ENCODE assay signal across 8 mouse cellular contexts in the genomic region with DNA sequence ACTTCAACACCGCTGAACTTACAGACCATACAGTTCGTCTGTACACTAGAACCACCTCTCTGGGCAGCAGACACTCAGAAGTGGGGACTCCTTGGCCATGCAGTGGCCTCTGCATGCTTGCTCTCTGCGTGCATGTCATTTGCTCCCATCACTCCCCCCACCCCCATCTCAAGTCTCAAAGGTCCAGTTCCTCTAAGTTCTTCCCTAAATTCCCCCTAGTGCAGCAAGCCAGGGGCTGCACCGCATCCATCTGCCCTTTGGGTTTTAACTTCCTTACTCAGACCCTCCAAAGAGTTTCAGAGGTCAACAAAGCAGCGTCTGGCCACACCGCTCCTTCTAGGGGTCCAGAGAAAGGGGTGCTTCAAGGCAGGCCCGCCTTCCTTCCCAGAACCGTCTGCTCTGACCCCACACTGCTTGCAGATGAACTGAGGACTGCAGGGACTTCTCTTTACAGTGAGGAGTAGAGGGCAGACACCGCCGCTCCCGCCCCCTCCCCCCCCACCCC. TPM values are rescaled to one million over a fixed set of nuclear protein-coding genes. Genes with fewer than 3 reads are reported as not detected.
DNase-seq lines count a peak whose midpoint lies in the region; ATAC-seq and TF ChIP-seq lines count a peak whose summit lies in the region.

No protein-coding gene starts in this region.

- peak; percentile 67 to 71 for DNase-seq in heart, adult 2 months
- no peak for DNase-seq in heart, postnatal 25 days (ENCODE audit: low spot score)
- DNase-seq in MEL-GATA-1-ER (ENCODE audit: extremely low read depth, low read depth), result peak; percentile 74
- no peak for DNase-seq in heart, postnatal 0 days (ENCODE audit: low spot score)
- peak; percentile 44 for DNase-seq in yolk sac, embryonic 10.5 days (ENCODE audit: low spot score)
- DNase-seq in right cerebral cortex, postnatal 14 days, result no peak

- TF ChIP-seq CTCF in heart, adult 2 months (IDR thresholded peaks at IDR 0.05), result no peak
- no peak for TF ChIP-seq CTCF in heart, postnatal 0 days (IDR thresholded peaks at IDR 0.05; ENCODE audit: low read depth)

- H3K4me1 ChIP-seq in heart, adult 2 months (ENCODE audit: control insufficient read depth, insufficient read depth, low read length), result peaks cover 50% of the 10 kb centered on the region
- peaks cover 55% of the 10 kb centered on the region for H3K4me1 ChIP-seq in heart, postnatal 0 days (ENCODE audit: control insufficient read depth, insufficient read depth)
- peaks cover 61% of the 10 kb centered on the region for H3K4me1 ChIP-seq in liver, embryonic 16.5 days (ENCODE audit: control insufficient read depth, low read depth, low read length)

- H3K79me2 ChIP-seq in heart, adult 2 months (replicated peaks; ENCODE audit: control insufficient read depth, insufficient read depth, low read length), result peaks cover 4% of the 10 kb centered on the region; the same call in 1 of the 2 replicates

- TF ChIP-seq EP300 in heart, adult 2 months (IDR thresholded peaks at IDR 0.05; ENCODE audit: insufficient read depth, low read depth, low read length), result no peak
- TF ChIP-seq EP300 in heart, postnatal 0 days (IDR thresholded peaks at IDR 0.05; ENCODE audit: low read depth), result no peak

- H3K27ac ChIP-seq in heart, adult 2 months, result peak overlapping the region; percentile 96
- peak overlapping the region; percentile 99 for H3K27ac ChIP-seq in heart, postnatal 0 days (ENCODE audit: low read depth)
- H3K27ac ChIP-seq in liver, embryonic 16.5 days (ENCODE audit: low read length), result peak overlapping the region; percentile 98

- WGBS in heart, adult 2 months, result 7% methylated on average over 11 of the region's 11 CpGs
- WGBS in heart, postnatal 0 days, result 7% methylated on average over 10 of the region's 11 CpGs
- WGBS in liver, embryonic 16.5 days (ENCODE audit: insufficient replicate concordance), result 8% methylated on average over 11 of the region's 11 CpGs

- H3K36me3 ChIP-seq in heart, adult 2 months (ENCODE audit: control insufficient read depth, insufficient read depth, low read length), result peaks cover 22% of the 10 kb centered on the region
- peaks cover 10% of the 10 kb centered on the region for H3K36me3 ChIP-seq in heart, postnatal 0 days (replicated peaks; ENCODE audit: control insufficient read depth, insufficient read depth, low read length)
- H3K36me3 ChIP-seq in liver, embryonic 16.5 days (ENCODE audit: control insufficient read depth, insufficient read depth), result 0 out of 2 replicates have a peak, but pooled peaks cover 2% of the 10 kb centered on the region

- peak overlapping the region; percentile 79 for H3K9ac ChIP-seq in heart, adult 2 months (ENCODE audit: low read depth, low read length)
- H3K9ac ChIP-seq in heart, postnatal 0 days (replicated peaks; ENCODE audit: low read depth, low read length), result peak overlapping the region; percentile 65
- H3K9ac ChIP-seq in liver, embryonic 16.5 days (ENCODE audit: low read depth, low read length), result peak overlapping the region; percentile 77

- no peaks in the 10 kb centered on the region for H3K9me3 ChIP-seq in heart, postnatal 0 days (replicated peaks; ENCODE audit: control insufficient read depth, low read length)
- H3K9me3 ChIP-seq in liver, embryonic 16.5 days (replicated peaks; ENCODE audit: control insufficient read depth, low read length), result no peaks in the 10 kb centered on the region

- no peak for ATAC-seq in heart, postnatal 0 days (ENCODE audit: insufficient read depth, low read depth)
- no peak for ATAC-seq in liver, embryonic 16.5 days (ENCODE audit: low read depth)
- ATAC-seq in megakaryocyte-erythroid progenitor cell, adult 5-6 weeks (replicated peaks; ENCODE audit: low FRiP score, low TSS enrichment, poor library complexity, severe bottlenecking), result no peak

- H3K4me3 ChIP-seq in heart, adult 2 months, result peak overlapping the region; percentile 31; the same call in 1 of the 2 replicates
- H3K4me3 ChIP-seq in heart, postnatal 0 days (ENCODE audit: low read depth, low read length), result peak overlapping the region; percentile 30
- H3K4me3 ChIP-seq in liver, embryonic 16.5 days (ENCODE audit: low read depth, low read length), result peak overlapping the region; percentile 50

- peak; percentile 18; the same call in 1 of the 2 replicates for TF ChIP-seq POLR2A in heart, adult 2 months (IDR thresholded peaks at IDR 0.05; ENCODE audit: insufficient read depth, low read depth, low read length)

- H3K27me3 ChIP-seq in heart, adult 2 months (ENCODE audit: control insufficient read depth, insufficient read depth, low read length), result no peaks in the 10 kb centered on the region
- no peaks in the 10 kb centered on the region for H3K27me3 ChIP-seq in heart, postnatal 0 days (ENCODE audit: control insufficient read depth, insufficient read depth, low read length)
- no peaks in the 10 kb centered on the region for H3K27me3 ChIP-seq in liver, embryonic 16.5 days (ENCODE audit: control insufficient read depth, insufficient read depth, low read depth, low read length)

- intact Hi-C loops in heart, adult 2 months (cut with DNase I), result loop anchor here (2.0 kb wide), 1 partner anchor 21 kb away; no protein-coding TSS in a partner anchor
- intact Hi-C loops in heart, postnatal 25 days (cut with DNase I), result loop anchor here (1.0 kb wide), 1 partner anchor 12 kb away; no protein-coding TSS in a partner anchor

- H3K4me2 ChIP-seq in heart, postnatal 0 days (ENCODE audit: low read depth, low read length), result peak overlapping the region; percentile 61
- H3K4me2 ChIP-seq in liver, embryonic 16.5 days (ENCODE audit: low read depth, low read length), result peak overlapping the region; percentile 74

RNA-seq across cellular contexts. Expression of a gene that starts 14.0 kb away (rescaled TPM):
- total RNA-seq in heart, adult 2 months (2021), result 10 to 100 TPM; 39.2 to 51.4 TPM
- polyA plus RNA-seq in heart, adult 2 months (2012; rRNA removed), result 36.2 and 46.2 TPM in 2 replicates
- total RNA-seq in heart, postnatal 25 days (2021), result 10 to 100 TPM; 52.6 to 64.6 TPM
- 20.2 and 23.8 TPM in 2 replicates for total RNA-seq in heart, postnatal 0 days (2014; rRNA removed; ENCODE audit: low replicate concordance)
- 7.5 and 11.2 TPM in 2 replicates for polyA plus RNA-seq in heart, postnatal 0 days (2015; fragmentation: Nextera tagmentation; extraction: Ambion mirVana)
- polyA plus RNA-seq in liver, embryonic 16.5 days (2015; fragmentation: Nextera tagmentation; extraction: Ambion mirVana), result 0.74 and 0.83 TPM in 2 replicates
- 0.20 TPM in 1 of 2 replicates, not detected in the other for total RNA-seq in megakaryocyte-erythroid progenitor cell, adult 5-6 weeks (2014; fragmentation: Nextera tagmentation)
- total RNA-seq in megakaryocyte-erythroid progenitor cell, adult 5-6 weeks (2017), result not detected in 2 replicates

RNA-seq across cellular contexts. Expression of a gene that starts 15.2 kb away (rescaled TPM):
- 100 to 1,000 TPM; 134 to 139 TPM for total RNA-seq in heart, adult 2 months (2021)
- polyA plus RNA-seq in heart, adult 2 months (2012; rRNA removed), result 39.1 and 64.4 TPM in 2 replicates
- total RNA-seq in heart, postnatal 25 days (2021), result 100 to 1,000 TPM; 128 to 152 TPM
- total RNA-seq in heart, postnatal 0 days (2014; rRNA removed; ENCODE audit: low replicate concordance), result 213 and 278 TPM in 2 replicates
- polyA plus RNA-seq in heart, postnatal 0 days (2015; fragmentation: Nextera tagmentation; extraction: Ambion mirVana), result 50.1 and 51.9 TPM in 2 replicates
- 11.1 and 14.5 TPM in 2 replicates for polyA plus RNA-seq in liver, embryonic 16.5 days (2015; fragmentation: Nextera tagmentation; extraction: Ambion mirVana)
- 76.0 and 78.6 TPM in 2 replicates for total RNA-seq in megakaryocyte-erythroid progenitor cell, adult 5-6 weeks (2014; fragmentation: Nextera tagmentation)
- total RNA-seq in megakaryocyte-erythroid progenitor cell, adult 5-6 weeks (2017), result 107 and 132 TPM in 2 replicates

RNA-seq across cellular contexts. Expression of a gene that starts 49.0 kb away (rescaled TPM):
- total RNA-seq in heart, adult 2 months (2021), result 10 to 100 TPM; 71.5 to 77.7 TPM
- polyA plus RNA-seq in heart, adult 2 months (2012; rRNA removed), result 17.4 and 28.3 TPM in 2 replicates
- total RNA-seq in heart, postnatal 25 days (2021), result 10 to 100 TPM; 67.4 to 72.2 TPM
- 43.3 and 49.6 TPM in 2 replicates for total RNA-seq in heart, postnatal 0 days (2014; rRNA removed; ENCODE audit: low replicate concordance)
- polyA plus RNA-seq in heart, postnatal 0 days (2015; fragmentation: Nextera tagmentation; extraction: Ambion mirVana), result 38.5 and 40.6 TPM in 2 replicates
- 32.8 and 33.4 TPM in 2 replicates for polyA plus RNA-seq in liver, embryonic 16.5 days (2015; fragmentation: Nextera tagmentation; extraction: Ambion mirVana)
- total RNA-seq in megakaryocyte-erythroid progenitor cell, adult 5-6 weeks (2014; fragmentation: Nextera tagmentation), result 38.7 and 39.4 TPM in 2 replicates
- total RNA-seq in megakaryocyte-erythroid progenitor cell, adult 5-6 weeks (2017), result 64.8 and 65.4 TPM in 2 replicates

Comparison
In these comparisons a context has a peak if more than half of its experiments do, and no peak if none do; other contexts are left out.
1. DNase-seq: peak in heart, adult 2 months (2 of 2), MEL-GATA-1-ER (single experiment) and yolk sac, embryonic 10.5 days (single experiment); none in heart, postnatal 25 days (single experiment), heart, postnatal 0 days (single experiment) and right cerebral cortex, postnatal 14 days (single experiment).
2. RNA of a gene that starts 14.0 kb away (total RNA-seq): 52.6 to 64.6 TPM in heart, postnatal 25 days, 39.2 to 51.4 TPM in heart, adult 2 months and 20.2 to 23.8 TPM in heart, postnatal 0 days; 0.20 TPM in megakaryocyte-erythroid progenitor cell, adult 5-6 weeks; every median in the first group is over 10 times any median in the second.
3. Peak in every context shown above with its lines, with median percentiles within 50 percentile points of each other: H3K27ac ChIP-seq, H3K4me3 ChIP-seq and H3K9ac ChIP-seq.